Mouse (Mus musculus): ENCODE measurements around the gene Zfp729b.

The Zfp729b gene

GRCm38 (mm10) chr13:67609066-67609876 lies at the start of gene Zfp729b:
Gene Zfp729b (minus strand): TSS chr13:67609707.
- peak; percentile 61 for DNase-seq (ENCODE audit: low read depth, low spot score)

- no peak for DNase-seq (ENCODE audit: low read depth, low spot score)
Observed at GRCm38 (mm10) chr13:67652496-67652895, 43.0 kb upstream of the Zfp729b start.

GRCm38 (mm10) chr13:67637294-67638007 lies 27.9 kb upstream of the Zfp729b start, which contains the start of the genes Gm49345 and Zfp729a:
Gene Gm49345 (minus strand): TSS chr13:67637769.
Gene Zfp729a (minus strand): TSS chr13:67637791.
- DNase-seq (ENCODE audit: low read depth, low spot score): peak; percentile 60

- DNase-seq (ENCODE audit: low read depth, low spot score): peak; percentile 1
Observed at GRCm38 (mm10) chr13:67610108-67610507, 601 bp upstream of the Zfp729b start.

GRCm38 (mm10) chr13:67572591-67573189 lies 36.8 kb downstream of the Zfp729b start:
- no peak for DNase-seq (ENCODE audit: low read depth, low spot score)

GRCm38 (mm10) chr13:67553730-67554129 lies 55.8 kb downstream of the Zfp729b start, which contains the start of gene Zfp748:
Gene Zfp748 (minus strand): TSS chr13:67553830.
- DNase-seq (ENCODE audit: low read depth, low spot score): no peak

- DNase-seq (ENCODE audit: low read depth, low spot score): peak; percentile 69
Observed at GRCm38 (mm10) chr13:67552505-67553346, 56.8 kb downstream of the Zfp729b start.

GRCm38 (mm10) chr13:67545941-67546340 lies 63.6 kb downstream of the Zfp729b start:
- no peak for DNase-seq (ENCODE audit: low read depth, low spot score)

Measured in c-Kit-negative CD71-positive TER-119-positive erythroid progenitor cells, embryonic 14.5 days (primary cell).